Mouse (Mus musculus) stomach, postnatal 0 days (tissue): ENCODE measurements around the gene Gm10382.

Experiments used
- CTCF ChIP-seq: IDR thresholded peaks from 2 replicates; pipeline ENCODE4 v1.5.1; 2016; ENCODE audit warnings: antibody characterized with exemption, low read depth, mild to moderate bottlenecking, moderate library complexity
- EP300 ChIP-seq: optimal IDR thresholded peaks from 2 replicates; pipeline ENCODE3; 2016; ENCODE audit warnings: antibody characterized with exemption

GRCm38 (mm10) chr5:125349391-125349790 is 39.7 kb upstream of the Gm10382 start:
- TF ChIP-seq CTCF: no peak
- TF ChIP-seq EP300: no peak
